Mouse (Mus musculus) liver, embryonic 16.5 days (tissue): ENCODE measurements around the gene Abhd10. TPM values are rescaled to one million over a fixed set of nuclear protein-coding genes. Genes with fewer than 3 reads are reported as not detected.

Experiments used
- ATAC-seq: fragments of 200-750 bp; cut with Nextera tagmentation; 2 replicates; pipeline ENCODE4 v1.8.0; 2017; ENCODE audit warnings: low read depth, mild to moderate bottlenecking, moderate number of reproducible peaks, moderate library complexity
- H3K27ac ChIP-seq: fragments of 300-500 bp; sonication (generic); 2 replicates; pipeline ENCODE4 v1.5.1; 2014; ENCODE audit warnings: mild to moderate bottlenecking, low read length
- H3K27me3 ChIP-seq: fragments of 300-500 bp; sonication (generic); 2 replicates; pipeline ENCODE4 v1.6.1; 2014; ENCODE audit warnings: low read depth, low read length, mixed read lengths; ENCODE audit not compliant: control insufficient read depth, insufficient read depth
- H3K36me3 ChIP-seq: fragments of 300-500 bp; sonication (generic); 2 replicates; pipeline ENCODE4 v1.6.1; 2014; ENCODE audit warnings: mild to moderate bottlenecking; ENCODE audit not compliant: control insufficient read depth, insufficient read depth
- H3K4me1 ChIP-seq: fragments of 300-500 bp; sonication (generic); 2 replicates; pipeline ENCODE4 v1.6.1; 2014; ENCODE audit warnings: low read depth, low read length, mixed read lengths; ENCODE audit not compliant: control insufficient read depth
- H3K4me2 ChIP-seq: fragments of 300-500 bp; sonication (generic); 2 replicates; pipeline ENCODE4 v1.6.1; 2014; ENCODE audit warnings: low read depth, low read length, mixed read lengths
- H3K4me3 ChIP-seq: fragments of 300-500 bp; sonication (generic); 2 replicates; pipeline ENCODE4 v1.5.1; 2014; ENCODE audit warnings: low read depth, mild to moderate bottlenecking, low read length
- H3K9ac ChIP-seq: fragments of 300-500 bp; sonication (generic); 2 replicates; pipeline ENCODE4 v1.6.1; 2014; ENCODE audit warnings: low read depth, low read length
- H3K9me3 ChIP-seq: fragments of 300-500 bp; sonication (generic); replicated peaks from 2 replicates; pipeline ENCODE4 v1.6.1; 2016; ENCODE audit warnings: low read length; ENCODE audit not compliant: control insufficient read depth
- WGBS: fragments of 180-500 bp; shearing (Covaris S2); extraction: QIAGEN DNeasy Blood & Tissue Kit; methylation state at CpG from one replicate; pipeline ENCODE4 v1.1.7; 2014; ENCODE audit not compliant: insufficient replicate concordance; 5-methylcytosine and 5-hydroxymethylcytosine counted together
- polyA plus RNA-seq: library from polyadenylated mRNA; unstranded; fragments of >200 nt; fragmentation: Nextera tagmentation; extraction: Ambion mirVana; gene quantifications from 2 replicates; pipeline ENCODE4 v1.2.1, GENCODE M21; 2015

The Abhd10 gene
- polyA plus RNA-seq, 1 experiment from 2014 or later = 13.6 TPM

DNA sequence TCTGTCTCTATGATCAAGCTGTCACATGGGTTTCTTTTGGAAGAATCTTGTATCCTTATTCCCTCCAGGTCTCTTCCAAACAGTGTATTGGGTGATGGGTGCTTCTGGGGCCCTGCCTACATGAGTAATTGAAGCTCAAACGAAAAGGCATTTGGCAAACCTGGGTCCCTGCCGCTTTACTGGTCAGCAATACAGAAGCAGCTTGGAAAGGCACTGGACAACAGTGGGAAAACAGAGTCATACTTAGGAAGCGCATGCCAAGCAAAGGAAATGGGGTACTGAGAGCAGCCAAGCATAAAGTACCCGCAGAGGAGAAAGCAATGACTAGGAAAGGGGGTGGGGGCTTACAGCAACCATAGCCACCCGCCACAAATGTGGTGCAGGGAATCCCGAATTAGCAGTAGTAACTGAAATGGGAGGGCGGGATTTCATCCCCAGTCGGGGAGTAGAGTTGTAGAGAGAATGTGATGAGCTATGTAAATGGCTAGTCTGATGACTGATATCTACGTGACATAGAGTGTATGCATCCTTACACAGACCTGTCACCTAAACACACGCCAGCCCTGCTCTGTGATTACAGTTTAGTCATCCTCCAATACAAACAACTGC, 22.6 kb downstream of the Abhd10 start:
- WGBS = 60% methylated on average over 10 of the region's 10 CpGs

DNA sequence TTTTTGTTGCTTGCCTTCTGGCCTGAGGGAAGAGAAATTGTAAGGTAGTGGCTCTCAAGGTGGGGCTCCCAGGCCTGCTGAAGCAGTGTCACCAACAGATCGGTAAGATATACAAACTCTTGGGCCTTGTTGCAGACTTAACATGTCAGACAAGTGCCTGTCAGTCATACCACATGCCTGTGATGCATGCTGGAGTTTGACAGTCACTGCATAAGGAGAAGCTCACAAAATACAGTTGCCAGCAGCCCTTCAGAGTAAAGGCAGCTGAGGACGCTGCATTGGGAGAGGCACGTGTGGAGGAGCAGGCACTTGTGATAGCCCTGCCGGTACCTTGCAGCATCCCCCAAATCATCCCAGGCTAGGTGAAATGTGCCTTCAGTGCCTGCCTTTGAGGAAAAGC, 24.5 kb downstream of the Abhd10 start:
- H3K36me3 ChIP-seq = no peaks in the 10 kb centered on the region
- no peaks in the 10 kb centered on the region for H3K4me1 ChIP-seq
- H3K27ac ChIP-seq = no peak overlapping the region
- no peaks in the 10 kb centered on the region for H3K9me3 ChIP-seq
- no peaks in the 10 kb centered on the region for H3K27me3 ChIP-seq
- no peak overlapping the region for H3K4me2 ChIP-seq
- WGBS = 71% methylated on average over 4 of the region's 4 CpGs
- no peak overlapping the region for H3K4me3 ChIP-seq
- no peak overlapping the region for H3K9ac ChIP-seq
- no peak for ATAC-seq

More for the DNA sequence above, 22.6 kb downstream of the Abhd10 start:
- Histone ChIP-seq H3K9ac (no peak overlapping the region), H3K36me3 (no peaks in the 10 kb centered on the region), H3K27ac (no peak overlapping the region), H3K4me2 (no peak overlapping the region), H3K4me3 (no peak overlapping the region), H3K4me1 (no peaks in the 10 kb centered on the region; the same call in 1 of the 2 replicates), H3K9me3 (no peaks in the 10 kb centered on the region), H3K27me3 (peaks cover 14% of the 10 kb centered on the region)
- no peak for ATAC-seq

DNA sequence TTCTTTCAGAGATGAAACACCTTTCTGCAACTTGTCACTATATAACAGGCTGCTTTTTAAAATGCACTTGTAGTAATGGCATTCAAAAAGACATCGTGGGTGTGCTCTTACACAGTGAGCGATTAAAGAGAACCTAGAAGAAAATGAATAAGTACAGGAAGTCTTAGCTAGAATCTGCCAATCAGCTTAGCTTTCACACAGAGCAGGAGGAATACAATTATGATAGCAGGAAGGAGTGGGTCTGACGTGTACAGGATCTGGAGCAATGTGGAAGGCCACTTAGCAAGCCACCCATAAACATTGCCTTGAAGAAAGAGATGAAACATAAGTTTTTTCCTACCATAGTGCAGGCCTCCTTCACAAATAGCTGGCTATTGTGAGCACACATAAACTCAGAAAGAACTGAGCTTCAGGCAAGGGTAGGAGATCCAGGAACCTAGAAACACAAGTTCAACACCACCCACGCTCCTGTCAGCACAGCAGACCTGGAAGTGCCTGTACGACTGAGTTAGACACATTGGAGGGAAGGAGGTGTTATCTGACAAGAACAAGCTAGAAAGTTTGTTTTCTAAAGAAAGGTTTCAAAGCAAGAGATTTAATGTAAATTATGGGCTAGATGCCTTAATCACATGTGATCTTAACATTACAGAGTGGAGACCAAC, 28.1 kb downstream of the Abhd10 start:
- H3K4me1 ChIP-seq = no peaks in the 10 kb centered on the region
- WGBS = 52% methylated on average over 5 of the region's 5 CpGs
- no peak overlapping the region for H3K27ac ChIP-seq
- H3K9ac ChIP-seq = no peak overlapping the region
- H3K4me2 ChIP-seq = no peak overlapping the region
- no peaks in the 10 kb centered on the region for H3K36me3 ChIP-seq
- ATAC-seq = no peak
- H3K9me3 ChIP-seq = no peaks in the 10 kb centered on the region
- no peak overlapping the region for H3K4me3 ChIP-seq
- H3K27me3 ChIP-seq = no peaks in the 10 kb centered on the region

DNA sequence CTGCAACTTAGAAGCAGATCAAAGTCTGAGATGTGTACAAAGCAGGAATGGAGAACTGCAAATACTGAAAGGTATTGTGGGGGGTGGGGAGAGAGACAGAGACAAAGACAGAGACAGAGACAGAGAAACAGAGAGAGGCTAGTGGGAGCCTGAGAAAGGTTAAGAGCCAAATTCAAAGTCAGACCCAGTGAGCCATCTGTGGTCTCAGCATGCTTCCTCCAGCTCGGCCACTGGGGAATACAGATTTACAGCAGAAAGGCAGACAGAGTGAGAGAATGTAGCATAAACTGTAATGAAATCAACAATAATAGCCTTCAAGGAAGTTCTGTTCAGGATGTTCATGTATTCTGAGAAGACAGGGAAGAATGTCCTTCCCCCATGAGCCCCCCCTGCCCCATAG, 28.9 kb downstream of the Abhd10 start:
- H3K4me2 ChIP-seq = no peak overlapping the region
- no peaks in the 10 kb centered on the region for H3K36me3 ChIP-seq
- no peaks in the 10 kb centered on the region for H3K27me3 ChIP-seq
- ATAC-seq = no peak
- H3K4me1 ChIP-seq = no peaks in the 10 kb centered on the region
- H3K9ac ChIP-seq = no peak overlapping the region
- WGBS = 45% methylated on average over 1 of the region's 1 CpGs
- H3K27ac ChIP-seq = no peak overlapping the region
- H3K4me3 ChIP-seq = no peak overlapping the region
- H3K9me3 ChIP-seq = no peaks in the 10 kb centered on the region

DNA sequence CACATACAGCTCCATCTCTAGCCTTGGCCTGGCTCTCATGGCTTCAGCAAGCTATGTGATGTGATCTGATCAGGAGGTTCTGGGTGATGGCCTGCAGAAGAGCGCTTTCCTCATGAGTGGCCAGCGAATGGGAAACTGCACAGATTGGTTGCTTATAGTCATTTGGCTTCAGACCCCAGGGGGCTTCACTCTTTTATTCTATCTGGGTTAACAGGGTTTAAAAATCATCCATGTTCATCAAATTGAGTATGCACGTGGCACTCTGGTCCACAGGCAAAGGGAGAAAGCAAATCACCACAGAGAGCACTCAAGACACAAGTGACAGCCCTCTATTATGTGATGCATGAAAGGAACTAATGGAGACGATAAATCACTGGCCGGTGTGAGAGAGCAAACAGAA, 29.5 kb downstream of the Abhd10 start:
- WGBS = 70% methylated on average over 5 of the region's 5 CpGs
- Histone ChIP-seq H3K27me3 (no peaks in the 10 kb centered on the region), H3K36me3 (no peaks in the 10 kb centered on the region), H3K4me2 (no peak overlapping the region), H3K4me3 (no peak overlapping the region), H3K9me3 (no peaks in the 10 kb centered on the region), H3K9ac (no peak overlapping the region), H3K4me1 (no peaks in the 10 kb centered on the region), H3K27ac (no peak overlapping the region)
- ATAC-seq = no peak

DNA sequence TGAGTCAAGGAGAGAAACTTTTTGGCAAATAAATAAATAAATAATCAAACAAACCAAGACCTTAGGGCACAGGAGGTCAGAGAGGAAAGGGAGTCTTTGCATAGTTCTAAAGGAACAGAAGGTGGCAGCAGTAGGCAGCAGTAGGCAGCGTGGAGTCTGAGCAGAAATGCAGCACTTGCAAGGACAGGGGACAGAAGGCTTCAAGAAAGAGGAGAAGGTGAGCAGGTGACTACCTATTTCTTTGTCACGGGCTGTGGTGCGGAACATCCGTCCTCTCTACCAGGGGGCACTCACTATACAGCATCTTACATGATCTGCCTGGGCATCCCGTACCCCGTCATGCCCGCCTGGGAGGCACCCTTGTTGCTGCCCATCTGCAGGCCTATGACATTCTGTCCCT, 31.5 kb downstream of the Abhd10 start:
- 52% methylated on average over 7 of the region's 7 CpGs for WGBS
- no peak overlapping the region for H3K4me3 ChIP-seq

DNA sequence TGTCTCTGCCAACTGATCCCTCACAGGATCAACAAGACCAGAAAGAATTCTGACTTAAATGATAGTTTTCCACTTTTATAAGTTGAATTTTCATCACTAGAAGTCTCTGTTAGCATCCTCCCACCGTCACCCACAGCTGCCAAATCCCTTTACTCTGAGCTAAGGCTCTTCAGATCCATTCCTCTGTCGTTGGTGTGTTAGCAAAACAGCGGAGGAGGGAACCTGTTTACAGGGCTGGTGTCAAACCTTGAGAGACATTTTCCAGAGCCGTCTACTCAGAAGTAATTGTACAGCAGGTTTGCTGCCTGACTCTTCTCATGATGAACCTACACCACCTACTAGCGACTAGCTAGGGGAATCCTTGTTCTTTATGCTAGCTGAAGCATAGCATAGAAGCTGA, 43.5 kb downstream of the Abhd10 start:
- H3K27ac ChIP-seq = no peak overlapping the region
- H3K4me2 ChIP-seq = no peak overlapping the region
- no peaks in the 10 kb centered on the region for H3K36me3 ChIP-seq
- no peak for ATAC-seq
- H3K9me3 ChIP-seq = no peaks in the 10 kb centered on the region
- H3K27me3 ChIP-seq = no peaks in the 10 kb centered on the region
- H3K4me1 ChIP-seq = no peaks in the 10 kb centered on the region
- no peak overlapping the region for H3K4me3 ChIP-seq
- H3K9ac ChIP-seq = no peak overlapping the region
- 46% methylated on average over 5 of the region's 5 CpGs for WGBS

More for the DNA sequence above, 31.5 kb downstream of the Abhd10 start:
- no peak overlapping the region for H3K27ac ChIP-seq
- H3K4me1 ChIP-seq = no peaks in the 10 kb centered on the region
- H3K4me2 ChIP-seq = no peak overlapping the region
- no peaks in the 10 kb centered on the region for H3K36me3 ChIP-seq
- no peaks in the 10 kb centered on the region for H3K9me3 ChIP-seq
- no peaks in the 10 kb centered on the region for H3K27me3 ChIP-seq
- H3K9ac ChIP-seq = no peak overlapping the region
- no peak for ATAC-seq

DNA sequence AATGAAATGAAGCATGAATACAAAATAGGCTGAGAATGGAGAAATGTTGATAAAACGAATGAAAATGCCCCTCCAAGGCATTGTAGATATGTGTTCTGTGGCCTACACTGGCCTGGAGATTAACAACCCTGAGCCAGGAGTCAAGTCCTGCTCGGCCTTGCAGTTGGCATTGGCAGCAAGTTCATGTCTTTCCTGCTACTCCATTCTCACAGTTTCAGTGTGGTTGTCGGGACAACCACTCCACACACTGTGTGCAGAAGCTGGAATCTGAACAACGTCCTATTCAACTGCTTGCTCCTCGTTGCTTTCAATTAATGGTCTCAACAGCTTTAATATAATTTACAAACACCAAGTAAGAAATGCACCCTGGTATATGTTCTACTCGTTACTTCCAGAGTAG, 44.8 kb downstream of the Abhd10 start:
- no peaks in the 10 kb centered on the region for H3K36me3 ChIP-seq
- no peaks in the 10 kb centered on the region for H3K4me1 ChIP-seq
- 69% methylated on average over 6 of the region's 6 CpGs for WGBS
- H3K27ac ChIP-seq = no peak overlapping the region
- no peak for ATAC-seq
- no peak overlapping the region for H3K4me3 ChIP-seq
- no peak overlapping the region for H3K4me2 ChIP-seq
- no peaks in the 10 kb centered on the region for H3K9me3 ChIP-seq
- no peaks in the 10 kb centered on the region for H3K27me3 ChIP-seq
- no peak overlapping the region for H3K9ac ChIP-seq

DNA sequence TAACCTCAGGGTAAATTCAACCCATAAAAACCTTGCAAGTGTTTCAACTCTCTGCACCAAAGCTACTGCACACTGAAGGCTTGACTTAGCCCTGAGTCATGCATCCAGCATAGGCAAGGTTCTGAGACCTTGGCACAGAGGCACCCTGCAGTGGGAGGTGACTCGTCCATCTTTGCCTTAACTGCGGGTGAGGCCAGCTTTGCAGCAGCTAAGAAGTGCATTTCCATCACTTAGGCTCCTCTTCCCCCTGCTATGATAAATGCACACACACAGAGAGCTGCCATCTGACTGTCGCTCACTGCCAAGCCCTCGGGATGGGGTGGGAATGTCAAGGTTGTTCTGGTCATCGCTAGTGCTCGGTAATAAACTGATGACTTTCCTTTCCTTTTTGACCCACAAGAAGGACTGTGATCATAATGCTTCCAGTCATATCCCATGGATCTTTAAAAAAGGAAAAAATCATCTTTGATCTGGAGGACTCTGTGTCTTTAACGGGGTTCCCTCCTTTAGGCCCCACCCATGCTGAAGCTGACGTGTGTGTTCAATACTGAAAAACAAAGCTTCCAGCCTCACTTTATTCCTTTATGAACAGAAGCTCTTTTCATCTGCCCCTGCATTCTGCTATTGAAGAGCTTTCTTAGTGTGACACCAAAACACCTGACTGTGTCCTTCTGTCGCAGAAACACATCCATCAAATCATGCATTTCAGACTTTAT, 47.2 kb downstream of the Abhd10 start:
- Histone ChIP-seq H3K4me3 (no peak overlapping the region), H3K27me3 (no peaks in the 10 kb centered on the region), H3K4me2 (no peak overlapping the region), H3K9ac (no peak overlapping the region), H3K36me3 (no peaks in the 10 kb centered on the region), H3K9me3 (no peaks in the 10 kb centered on the region), H3K27ac (no peak overlapping the region), H3K4me1 (no peaks in the 10 kb centered on the region)
- 66% methylated on average over 9 of the region's 9 CpGs for WGBS
- ATAC-seq = no peak
